Mouse (Mus musculus): Measurements from ENCODE around the gene Fam111a. TPM values are rescaled to one million over a fixed set of nuclear protein-coding genes. Genes with fewer than 3 reads are reported as not detected.
A peak's percentile ranks its signal among the peaks of the same experiment; 100 is the strongest.

Fam111a gene
- polyA plus RNA-seq, 1 experiment, result 0.07 TPM

DNA sequence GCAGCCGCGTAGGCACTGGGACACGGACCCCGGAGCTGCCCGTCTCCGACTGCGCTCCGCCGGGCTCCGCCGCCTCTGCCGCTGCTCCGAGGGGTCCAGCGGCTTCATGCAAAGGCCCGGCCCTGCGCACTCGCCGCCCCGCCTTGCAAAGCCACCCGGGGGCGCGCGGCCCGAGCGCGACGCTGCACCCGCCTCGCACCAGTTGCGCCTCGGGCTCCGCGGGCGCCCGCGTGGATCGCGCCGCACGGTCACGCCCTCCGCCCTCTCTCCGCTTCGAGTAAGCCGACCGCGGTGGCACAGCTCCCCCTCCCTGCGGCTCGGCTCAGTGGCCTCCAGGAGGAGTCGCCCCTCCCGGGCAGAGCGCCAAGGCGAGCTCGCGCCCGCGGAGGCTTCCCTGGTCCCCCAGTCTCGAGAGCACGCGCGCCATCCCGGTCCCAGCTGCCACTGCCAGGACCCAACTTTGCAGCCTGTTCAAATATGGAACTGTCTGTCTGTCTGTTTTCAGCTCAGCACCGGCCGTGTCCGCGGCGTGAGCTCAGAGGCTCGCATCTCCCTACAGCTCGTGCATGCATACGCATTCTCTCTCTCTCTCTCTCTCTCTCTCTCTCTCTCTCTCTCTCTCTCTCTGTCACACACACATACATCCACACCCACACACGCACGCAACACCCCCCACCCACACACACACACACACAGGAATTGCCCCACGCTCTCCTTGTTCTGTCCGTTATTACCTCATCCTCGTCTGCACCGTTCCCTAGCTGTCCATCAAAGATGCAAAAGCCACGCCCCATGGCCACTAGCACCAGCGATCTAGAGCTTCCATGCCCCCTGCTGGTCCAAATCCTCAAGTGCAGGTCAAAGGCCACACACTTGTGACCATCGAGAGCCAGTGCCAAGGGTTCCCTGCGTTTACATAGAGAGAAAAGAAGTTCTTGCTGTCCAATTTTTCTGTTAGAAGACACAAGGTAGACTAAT lies 43.9 kb upstream of the Fam111a start, which contains the start of gene Dtx4:
TSS of gene Dtx4 (minus strand) at position 85 of the 978 bp plus-strand sequence.
- Histone ChIP-seq H3K4me3 (ENCODE audit: control insufficient read depth, low read depth, low read length) (peak within 1 kb of the TSS; percentile 84), H3K4me1 (ENCODE audit: control insufficient read depth, insufficient read depth, low read length) (peaks cover 16% of the 10 kb centered on the region), H3K36me3 (ENCODE audit: control insufficient read depth, insufficient read depth, low read length) (no peaks in the 10 kb centered on the region), H3K27ac (ENCODE audit: control insufficient read depth, insufficient read depth, low read depth, low read length) (peak within 1 kb of the TSS; percentile 90), H3K27me3 (ENCODE audit: control insufficient read depth, insufficient read depth, low read length) (no peaks in the 10 kb centered on the region)
- no peak; the same call in 1 of the 2 replicates for TF ChIP-seq POLR2A (IDR thresholded peaks at IDR 0.05; ENCODE audit: control insufficient read depth, low read depth, low read length)
- TF ChIP-seq CTCF (IDR thresholded peaks at IDR 0.05; ENCODE audit: control insufficient read depth, insufficient read depth, insufficient replicate concordance, low read depth, low read length), result peak; percentile 87

DNA sequence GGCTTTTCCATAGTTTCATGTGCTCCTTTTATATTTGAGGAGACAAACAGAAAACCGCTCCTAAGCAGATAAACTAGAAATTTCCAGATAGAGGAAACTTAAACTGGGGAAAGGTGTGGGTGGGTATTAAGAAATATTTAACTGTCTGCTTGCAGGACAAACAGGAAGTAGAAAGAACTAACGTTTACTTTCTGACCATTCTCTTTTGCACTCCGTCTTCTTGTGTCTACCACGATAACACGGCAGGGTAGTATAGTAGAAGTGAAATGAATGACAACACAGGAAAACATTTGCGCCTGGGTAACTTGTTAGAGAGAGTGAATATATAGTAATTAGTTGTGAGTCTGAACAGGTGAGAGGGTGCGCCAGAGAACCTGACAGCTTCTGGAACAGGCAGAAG lies 42.8 kb upstream of the Fam111a start:
- no peak overlapping the region for H3K4me3 ChIP-seq (ENCODE audit: control insufficient read depth, low read depth, low read length)
- H3K4me1 ChIP-seq (ENCODE audit: control insufficient read depth, insufficient read depth, low read length), result peaks cover 16% of the 10 kb centered on the region
- no peak overlapping the region for H3K27ac ChIP-seq (ENCODE audit: control insufficient read depth, insufficient read depth, low read depth, low read length)
- no peaks in the 10 kb centered on the region for H3K36me3 ChIP-seq (ENCODE audit: control insufficient read depth, insufficient read depth, low read length)
- no peak for TF ChIP-seq POLR2A (IDR thresholded peaks at IDR 0.05; ENCODE audit: control insufficient read depth, low read depth, low read length)
- TF ChIP-seq CTCF (IDR thresholded peaks at IDR 0.05; ENCODE audit: control insufficient read depth, insufficient read depth, insufficient replicate concordance, low read depth, low read length), result no peak
- no peaks in the 10 kb centered on the region for H3K27me3 ChIP-seq (ENCODE audit: control insufficient read depth, insufficient read depth, low read length)

DNA sequence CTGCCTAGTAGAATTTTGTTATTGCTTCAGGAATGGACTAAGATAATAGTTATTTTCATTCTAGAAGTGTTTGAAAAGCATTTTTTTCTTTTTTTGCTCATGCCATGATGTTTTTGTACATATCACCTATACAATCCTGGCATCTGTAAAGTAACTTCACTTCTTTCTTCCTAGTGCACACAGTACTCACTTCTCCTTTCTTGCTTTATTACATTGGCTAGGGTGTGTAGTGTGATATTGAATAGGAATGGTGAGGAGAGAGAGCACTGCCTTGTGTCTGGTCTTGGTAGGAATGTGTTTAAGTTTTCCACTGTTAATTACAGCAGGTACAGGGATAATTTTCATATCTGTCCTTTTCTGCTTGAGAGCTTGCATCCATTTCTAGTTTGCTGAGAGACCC lies 30.9 kb upstream of the Fam111a start:
- H3K27me3 ChIP-seq (ENCODE audit: control insufficient read depth, insufficient read depth, low read length), result no peaks in the 10 kb centered on the region
- no peaks in the 10 kb centered on the region for H3K36me3 ChIP-seq (ENCODE audit: control insufficient read depth, insufficient read depth, low read length)
- H3K27ac ChIP-seq (ENCODE audit: control insufficient read depth, insufficient read depth, low read depth, low read length), result no peak overlapping the region
- no peak overlapping the region for H3K4me3 ChIP-seq (ENCODE audit: control insufficient read depth, low read depth, low read length)
- no peaks in the 10 kb centered on the region for H3K4me1 ChIP-seq (ENCODE audit: control insufficient read depth, insufficient read depth, low read length)
- no peak for TF ChIP-seq POLR2A (IDR thresholded peaks at IDR 0.05; ENCODE audit: control insufficient read depth, low read depth, low read length)
- no peak for TF ChIP-seq CTCF (IDR thresholded peaks at IDR 0.05; ENCODE audit: control insufficient read depth, insufficient read depth, insufficient replicate concordance, low read depth, low read length)

DNA sequence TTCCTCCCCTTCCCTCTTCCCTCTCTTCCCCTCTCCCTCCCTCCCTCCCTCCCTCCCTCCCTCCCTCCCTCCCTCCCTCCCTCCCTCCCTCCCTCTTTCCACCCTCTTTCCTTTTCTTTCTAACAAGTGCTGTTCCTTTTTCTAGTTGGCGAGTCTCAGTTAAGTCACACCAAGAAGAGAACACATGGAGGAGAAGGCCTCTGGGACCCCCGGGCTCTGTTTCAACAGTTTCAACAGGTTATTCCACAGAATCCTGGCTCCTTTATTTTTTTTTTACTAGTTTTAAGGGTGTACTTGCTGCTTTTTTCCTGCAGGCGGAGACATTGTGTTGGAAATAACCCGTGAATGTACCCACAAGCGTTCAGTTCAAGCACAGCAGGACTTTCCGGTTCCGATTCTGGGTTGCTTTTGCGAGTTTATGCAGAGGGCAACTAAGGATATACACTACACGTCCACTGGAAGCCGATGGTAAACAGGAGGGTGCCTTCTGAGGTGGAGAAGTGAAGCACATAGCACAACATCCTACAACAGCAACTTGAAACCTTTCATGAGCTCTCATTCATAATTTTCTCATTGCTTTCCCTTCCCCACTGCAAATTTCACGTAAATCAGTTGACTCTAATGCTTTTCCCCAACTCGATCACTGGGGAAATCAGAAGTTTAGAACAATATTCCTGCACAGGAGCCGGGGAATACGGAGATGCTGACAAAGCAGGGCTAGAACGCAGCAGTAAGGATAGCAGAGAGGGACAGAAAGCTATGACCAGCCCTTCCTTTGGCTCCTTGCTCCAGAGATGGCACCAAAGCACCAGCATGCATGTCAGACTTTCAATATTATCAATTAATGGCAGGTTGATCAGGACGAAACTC lies 27.6 kb upstream of the Fam111a start:
- TF ChIP-seq POLR2A (IDR thresholded peaks at IDR 0.05; ENCODE audit: control insufficient read depth, low read depth, low read length) (no peak), CTCF (IDR thresholded peaks at IDR 0.05; ENCODE audit: control insufficient read depth, insufficient read depth, insufficient replicate concordance, low read depth, low read length) (no peak; the same call in 1 of the 2 replicates)
- Histone ChIP-seq H3K27me3 (ENCODE audit: control insufficient read depth, insufficient read depth, low read length) (no peaks in the 10 kb centered on the region), H3K4me3 (ENCODE audit: control insufficient read depth, low read depth, low read length) (peak overlapping the region; percentile 67), H3K4me1 (ENCODE audit: control insufficient read depth, insufficient read depth, low read length) (no peaks in the 10 kb centered on the region), H3K36me3 (ENCODE audit: control insufficient read depth, insufficient read depth, low read length) (no peaks in the 10 kb centered on the region), H3K27ac (ENCODE audit: control insufficient read depth, insufficient read depth, low read depth, low read length) (no peak overlapping the region)

DNA sequence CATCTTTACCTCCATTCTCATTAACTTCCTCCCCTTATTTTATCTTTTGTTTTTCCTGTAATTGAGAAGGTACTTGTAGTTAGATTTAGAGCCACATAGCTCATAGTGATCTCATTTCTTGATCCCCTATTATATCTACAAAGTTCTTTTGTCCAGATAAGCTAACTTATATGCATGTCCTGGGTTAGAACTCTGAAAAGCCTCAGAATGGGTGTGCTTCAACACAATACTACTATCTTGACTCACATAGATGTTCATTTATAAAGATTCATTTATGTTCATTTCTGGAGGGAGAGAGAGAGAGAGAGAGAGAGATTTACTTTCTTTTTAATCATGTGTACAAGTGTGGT lies 27.0 kb upstream of the Fam111a start:
- TF ChIP-seq POLR2A (IDR thresholded peaks at IDR 0.05; ENCODE audit: control insufficient read depth, low read depth, low read length) (no peak), CTCF (IDR thresholded peaks at IDR 0.05; ENCODE audit: control insufficient read depth, insufficient read depth, insufficient replicate concordance, low read depth, low read length) (no peak)
- Histone ChIP-seq H3K4me1 (ENCODE audit: control insufficient read depth, insufficient read depth, low read length) (no peaks in the 10 kb centered on the region), H3K27ac (ENCODE audit: control insufficient read depth, insufficient read depth, low read depth, low read length) (no peak overlapping the region), H3K27me3 (ENCODE audit: control insufficient read depth, insufficient read depth, low read length) (no peaks in the 10 kb centered on the region), H3K36me3 (ENCODE audit: control insufficient read depth, insufficient read depth, low read length) (no peaks in the 10 kb centered on the region), H3K4me3 (ENCODE audit: control insufficient read depth, low read depth, low read length) (no peak overlapping the region)

DNA sequence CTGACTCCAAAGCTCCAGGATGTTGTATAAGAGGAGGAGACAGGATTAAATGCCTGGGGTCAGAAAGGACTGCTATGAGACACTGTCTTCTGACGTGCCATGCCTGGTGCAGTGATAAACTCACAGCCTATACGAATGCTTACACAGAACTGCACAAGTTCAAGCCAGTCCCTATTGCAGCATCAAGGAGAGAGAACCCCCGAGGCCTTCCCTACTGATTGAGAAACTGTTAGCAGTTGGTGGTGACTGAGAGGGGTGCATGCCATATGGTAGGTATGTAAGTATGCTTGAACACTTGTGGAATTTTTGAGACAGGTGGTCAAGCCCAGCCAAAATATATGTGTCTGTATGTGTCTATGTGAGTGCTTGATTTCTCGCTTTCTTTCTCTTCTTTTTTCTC lies 22.2 kb upstream of the Fam111a start:
- Histone ChIP-seq H3K36me3 (ENCODE audit: control insufficient read depth, insufficient read depth, low read length) (no peaks in the 10 kb centered on the region), H3K27me3 (ENCODE audit: control insufficient read depth, insufficient read depth, low read length) (no peaks in the 10 kb centered on the region), H3K4me1 (ENCODE audit: control insufficient read depth, insufficient read depth, low read length) (no peaks in the 10 kb centered on the region), H3K27ac (ENCODE audit: control insufficient read depth, insufficient read depth, low read depth, low read length) (no peak overlapping the region), H3K4me3 (ENCODE audit: control insufficient read depth, low read depth, low read length) (no peak overlapping the region)
- no peak for TF ChIP-seq POLR2A (IDR thresholded peaks at IDR 0.05; ENCODE audit: control insufficient read depth, low read depth, low read length)
- no peak for TF ChIP-seq CTCF (IDR thresholded peaks at IDR 0.05; ENCODE audit: control insufficient read depth, insufficient read depth, insufficient replicate concordance, low read depth, low read length)

DNA sequence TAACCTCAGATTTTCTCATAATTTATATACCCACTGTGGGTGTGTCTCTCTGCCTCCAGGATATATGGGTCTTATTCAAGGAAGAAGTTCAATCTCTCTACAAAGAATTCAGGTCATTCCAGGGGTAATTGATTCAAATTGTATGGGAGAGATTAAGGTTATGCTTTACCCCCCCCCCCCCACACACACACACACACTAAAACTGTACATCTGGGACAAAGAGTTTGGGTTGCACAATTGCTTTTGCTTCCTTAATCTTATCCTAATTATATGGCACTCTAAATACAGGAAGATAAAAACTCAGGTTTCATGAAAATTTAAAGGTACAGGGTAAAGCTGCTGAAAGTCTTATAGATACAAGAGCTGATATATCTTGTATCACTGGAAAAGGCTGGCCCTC lies 8.4 kb upstream of the Fam111a start:
- Histone ChIP-seq H3K4me3 (ENCODE audit: control insufficient read depth, low read depth, low read length) (no peak overlapping the region), H3K36me3 (ENCODE audit: control insufficient read depth, insufficient read depth, low read length) (no peaks in the 10 kb centered on the region), H3K27ac (ENCODE audit: control insufficient read depth, insufficient read depth, low read depth, low read length) (no peak overlapping the region), H3K4me1 (ENCODE audit: control insufficient read depth, insufficient read depth, low read length) (peaks cover 4% of the 10 kb centered on the region; the same call in 1 of the 2 replicates), H3K27me3 (ENCODE audit: control insufficient read depth, insufficient read depth, low read length) (no peaks in the 10 kb centered on the region)
- TF ChIP-seq POLR2A (IDR thresholded peaks at IDR 0.05; ENCODE audit: control insufficient read depth, low read depth, low read length) (no peak), CTCF (IDR thresholded peaks at IDR 0.05; ENCODE audit: control insufficient read depth, insufficient read depth, insufficient replicate concordance, low read depth, low read length) (no peak)
